9 mouse cellular contexts compared by ENCODE assay signal in genomic region chr10:90043287-90043686, GRCm38 (mm10).
DNase-seq lines count a peak whose midpoint lies in the region; ATAC-seq lines count a peak whose summit lies in the region.
"Had no signal": no experiment of that assay in that cellular context is flagged by ENCODE, and none has a peak within 500 bp of the region (broad histone marks: within the 10 kb centered on the region; RNA-seq: fewer than 3 reads in every experiment).

No protein-coding gene starts in this region.

- peak; percentile 13 for DNase-seq in left cerebral cortex, postnatal 4 days
- DNase-seq in left cerebral cortex, adult 9 months (ENCODE audit: low spot score in 2 of 2): no peak
- DNase-seq in cerebellum, adult 18-20 months: peak; percentile 54 to 56
- peak; percentile 41 for DNase-seq in embryonic facial prominence, embryonic 14.5 days (ENCODE audit: low spot score)

- no peaks in the 10 kb centered on the region for H3K9me3 ChIP-seq in embryonic facial prominence, embryonic 14.5 days (ENCODE audit: control insufficient read depth, low read length)
- H3K9me3 ChIP-seq in neural tube, embryonic 13.5 days: no peaks in the 10 kb centered on the region
- no peaks in the 10 kb centered on the region for H3K9me3 ChIP-seq in heart, embryonic 12.5 days (replicated peaks)

- no peak for ATAC-seq in embryonic facial prominence, embryonic 14.5 days (ENCODE audit: low read depth)
- ATAC-seq in neural tube, embryonic 13.5 days (ENCODE audit: low read depth): peak; percentile 72; the same call in 1 of the 2 replicates
- ATAC-seq in erythroid progenitor cell, adult 5-6 weeks (replicated peaks; ENCODE audit: low FRiP score, poor library complexity, severe bottlenecking): no peak
- ATAC-seq in heart, embryonic 12.5 days (ENCODE audit: insufficient number of reproducible peaks, low FRiP score): no peak
- ATAC-seq: Patski had no signal

- H3K27ac ChIP-seq in embryonic facial prominence, embryonic 14.5 days (replicated peaks; ENCODE audit: low read depth, low read length): no peak overlapping the region
- H3K27ac ChIP-seq in neural tube, embryonic 13.5 days (replicated peaks): no peak overlapping the region
- no peak overlapping the region for H3K27ac ChIP-seq in heart, embryonic 12.5 days (ENCODE audit: poor library complexity, severe bottlenecking)

- H3K4me3 ChIP-seq in embryonic facial prominence, embryonic 14.5 days (ENCODE audit: low read depth, low read length): no peak overlapping the region
- no peak overlapping the region for H3K4me3 ChIP-seq in neural tube, embryonic 13.5 days
- H3K4me3 ChIP-seq in heart, embryonic 12.5 days: no peak overlapping the region
- H3K4me3 ChIP-seq: myocyte had no signal

- WGBS in embryonic facial prominence, embryonic 14.5 days: 21% methylated on average over 5 of the region's 5 CpGs
- 20% methylated on average over 5 of the region's 5 CpGs for WGBS in neural tube, embryonic 13.5 days
- WGBS in heart, embryonic 12.5 days: 57% methylated on average over 5 of the region's 5 CpGs

- no peak overlapping the region for H3K9ac ChIP-seq in embryonic facial prominence, embryonic 14.5 days (ENCODE audit: low read depth, low read length)
- no peak overlapping the region for H3K9ac ChIP-seq in neural tube, embryonic 13.5 days
- no peak overlapping the region for H3K9ac ChIP-seq in heart, embryonic 12.5 days

- no peaks in the 10 kb centered on the region for H3K27me3 ChIP-seq in embryonic facial prominence, embryonic 14.5 days (replicated peaks; ENCODE audit: control insufficient read depth, insufficient read depth, low read length)
- no peaks in the 10 kb centered on the region for H3K27me3 ChIP-seq in neural tube, embryonic 13.5 days
- no peaks in the 10 kb centered on the region for H3K27me3 ChIP-seq in heart, embryonic 12.5 days (replicated peaks)
- H3K27me3 ChIP-seq: Patski had no signal

- no peaks in the 10 kb centered on the region for H3K36me3 ChIP-seq in embryonic facial prominence, embryonic 14.5 days (ENCODE audit: control insufficient read depth, insufficient read depth, low read length)
- no peaks in the 10 kb centered on the region for H3K36me3 ChIP-seq in neural tube, embryonic 13.5 days
- H3K36me3 ChIP-seq in heart, embryonic 12.5 days: no peaks in the 10 kb centered on the region

- intact Hi-C loops in left cerebral cortex, postnatal 4 days (cut with DNase I): no loop called here

- no peaks in the 10 kb centered on the region for H3K4me1 ChIP-seq in embryonic facial prominence, embryonic 14.5 days (ENCODE audit: control insufficient read depth, insufficient read depth, low read length)
- H3K4me1 ChIP-seq in neural tube, embryonic 13.5 days (replicated peaks): peaks cover 5% of the 10 kb centered on the region; the same call in 1 of the 2 replicates
- no peaks in the 10 kb centered on the region for H3K4me1 ChIP-seq in heart, embryonic 12.5 days (replicated peaks)

- no peak overlapping the region for H3K4me2 ChIP-seq in embryonic facial prominence, embryonic 14.5 days (ENCODE audit: low read depth, low read length)
- H3K4me2 ChIP-seq in neural tube, embryonic 13.5 days: no peak overlapping the region
- H3K4me2 ChIP-seq in heart, embryonic 12.5 days: no peak overlapping the region

Comparison
In these comparisons a context has a peak if more than half of its experiments do, and no peak if none do; other contexts are left out.
1. DNase-seq: peak in left cerebral cortex, postnatal 4 days (single experiment), cerebellum, adult 18-20 months (2 of 2) and embryonic facial prominence, embryonic 14.5 days (single experiment); none in left cerebral cortex, adult 9 months (0 of 2).